Comparison of ENCODE assay signal across 1 mouse cellular context in the genomic region with DNA sequence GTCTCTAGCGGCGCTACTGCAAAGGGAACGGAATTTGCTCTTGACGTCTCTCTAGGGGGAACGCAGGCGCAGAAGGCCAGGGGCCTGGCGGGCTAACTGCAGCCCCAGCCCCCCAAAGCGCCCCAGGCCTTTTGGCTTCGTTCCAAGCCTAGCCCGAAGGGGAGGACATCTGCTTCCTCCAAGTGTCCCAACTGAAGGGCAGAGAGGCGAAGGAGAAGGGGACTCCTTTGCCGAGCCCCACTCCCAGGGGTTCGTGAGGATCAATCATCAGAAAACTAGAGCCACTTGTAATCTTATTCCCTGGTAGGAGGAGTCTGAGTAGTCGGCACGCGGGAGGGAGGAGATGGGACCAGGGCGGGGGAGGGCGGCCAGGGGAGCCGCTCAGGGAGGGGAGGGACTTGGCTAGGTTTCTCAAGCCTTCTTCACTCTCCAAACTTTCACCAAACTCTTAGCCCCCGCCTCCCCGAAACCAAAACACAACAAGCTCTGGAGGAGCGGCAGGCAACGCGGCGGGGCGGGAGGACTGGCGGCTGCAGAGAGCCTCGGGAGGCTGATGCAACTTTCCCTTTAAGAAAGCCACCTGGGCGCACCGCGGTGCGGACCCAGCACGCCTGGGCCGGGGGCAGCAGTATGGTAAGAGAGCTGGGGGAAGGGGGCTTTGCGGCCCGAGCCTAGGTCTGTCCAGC.
TF ChIP-seq lines count a peak whose summit lies in the region.

No protein-coding gene starts in this region.

TF ChIP-seq in MEL, 35 proteins besides CTCF, POLR2A, EP300 and RAD21 (continued from another document):
- TF ChIP-seq ZC3H11A (IDR thresholded peaks at IDR 0.05; ENCODE audit: low read depth, low read length) (no peak), POLR2AphosphoS2 (IDR thresholded peaks at IDR 0.05; ENCODE audit: low read length) (0 out of 2 replicates have a peak, but pooled peaks have one; percentile 26), MXI1 (IDR thresholded peaks at IDR 0.05; ENCODE audit: low read depth, low read length) (peak; percentile 78; the same call in 1 of the 2 replicates), SIN3A (IDR thresholded peaks at IDR 0.05; ENCODE audit: low read length) (peak; percentile 57; the same call in 1 of the 2 replicates), MYC (IDR thresholded peaks at IDR 0.05; ENCODE audit: low read depth, low read length) (no peak), ZNF384 (IDR thresholded peaks at IDR 0.05; ENCODE audit: low read depth, low read length) (no peak), TAL1 (IDR thresholded peaks at IDR 0.05; ENCODE audit: low read length) (no peak), MAFK (IDR thresholded peaks at IDR 0.05; ENCODE audit: borderline replicate concordance, low read depth, low read length) (no peak), E2F4 (IDR thresholded peaks at IDR 0.05; ENCODE audit: borderline replicate concordance, low read depth, low read length) (no peak), ELF1 (IDR thresholded peaks at IDR 0.05; ENCODE audit: low read depth, low read length) (no peak), GABPA (IDR thresholded peaks at IDR 0.05; ENCODE audit: low read depth, low read length) (no peak), KAT2A (conservative IDR thresholded peaks at IDR 0.05; ENCODE audit: low read depth, low read length) (no peak; the same call in 1 of the 2 replicates), USF1 (IDR thresholded peaks at IDR 0.05; ENCODE audit: low read depth, low read length) (no peak), NRF1 (IDR thresholded peaks at IDR 0.05; ENCODE audit: insufficient read depth, low read depth, low read length, poor library complexity, severe bottlenecking) (peak; percentile 62), HCFC1 (IDR thresholded peaks at IDR 0.05; ENCODE audit: low read depth, low read length) (peak; percentile 50; the same call in 1 of the 2 replicates), ETS1 (IDR thresholded peaks at IDR 0.05; ENCODE audit: low read depth, low read length) (peak; percentile 47), MAZ (IDR thresholded peaks at IDR 0.05; ENCODE audit: low read depth, low read length) (peak; percentile 74), NELFE (IDR thresholded peaks at IDR 0.05; ENCODE audit: low read depth, low read length) (peak; percentile 48; the same call in 1 of the 2 replicates), TCF12 (IDR thresholded peaks at IDR 0.05; ENCODE audit: low read depth, low read length) (peak; percentile 50; the same call in 1 of the 2 replicates), CHD2 (IDR thresholded peaks at IDR 0.05; ENCODE audit: low read length) (no peak)
